Mouse (Mus musculus): ENCODE measurements around the gene Oxsr1. TPM values are rescaled to one million over a fixed set of nuclear protein-coding genes. Genes with fewer than 3 reads are reported as not detected.

Gene Oxsr1
- total RNA-seq, 2 experiments from 2014 or later, result 49.3 to 49.5 TPM

Other genes with a start within 250 kb of the Oxsr1 start
- gene Plcd1, start 228.9 kb downstream of the Oxsr1 start, total RNA-seq (2021), result 10 to 100 TPM; 18.2 to 20.3 TPM
- under 1 TPM; 0.14 to 0.31 TPM for gene Dlec1, start 219.9 kb downstream of the Oxsr1 start, total RNA-seq (2021)
- gene Acaa1b, start 165.3 kb downstream of the Oxsr1 start, total RNA-seq (2021), result 1 to 10 TPM; 1.4 to 3.4 TPM
- gene Gm47289, start 163.3 kb downstream of the Oxsr1 start, total RNA-seq (2021), result not detected
- not detected for gene Slc22a13, start 113.3 kb downstream of the Oxsr1 start, total RNA-seq (2021)
- gene Acaa1a, start 17.2 kb upstream of the Oxsr1 start, total RNA-seq (2021), result 10 to 100 TPM; 80.3 to 85.7 TPM
- gene Myd88, start 19.0 kb upstream of the Oxsr1 start, total RNA-seq (2021), result 10 to 100 TPM; 14.8 to 15.5 TPM
- under 1 TPM; 0.22 TPM for gene Xylb, start 35.0 kb upstream of the Oxsr1 start, total RNA-seq (2021)
- gene Slc22a14, start 43.1 kb upstream of the Oxsr1 start, total RNA-seq (2021), result under 1 TPM in 1 of 2 experiments, not detected in 1; 0.19 TPM
- gene Acvr2b, start 79.7 kb upstream of the Oxsr1 start, total RNA-seq (2021), result 1 to 10 TPM; 5.7 to 7.6 TPM
- gene Exog, start 122.5 kb upstream of the Oxsr1 start, total RNA-seq (2021), result 1 to 10 TPM; 2.4 to 2.5 TPM

All from heart, postnatal 36 days (tissue).